Mouse (Mus musculus): ENCODE results near the gene Cdkal1. TPM values are rescaled to one million over a fixed set of nuclear protein-coding genes. Genes with fewer than 3 reads are reported as not detected.

Cdkal1 gene
- polyA plus RNA-seq, 1 experiment = 3.3 TPM

GRCm38 (mm10) chr13:29359341-29359740, 496.1 kb downstream of the Cdkal1 start:
- H3K4me1 ChIP-seq (replicated peaks; ENCODE audit: control insufficient read depth, insufficient read depth, low read length) = 0 out of 2 replicates have a peak, but pooled peaks cover 2% of the 10 kb centered on the region
- WGBS = 84% methylated on average over 1 of the region's 1 CpGs
- DNase-seq = no peak
- no peaks in the 10 kb centered on the region for H3K27me3 ChIP-seq (ENCODE audit: control insufficient read depth, insufficient read depth, low read length)
- TF ChIP-seq POLR2A (IDR thresholded peaks at IDR 0.05; ENCODE audit: control insufficient read depth, extremely low read depth, insufficient read depth, low read length, poor library complexity) = no peak
- no peak for TF ChIP-seq CTCF (IDR thresholded peaks at IDR 0.05; ENCODE audit: borderline replicate concordance, control insufficient read depth, extremely low read depth, insufficient read depth, low read length, poor library complexity)
- H3K36me3 ChIP-seq (ENCODE audit: control insufficient read depth, insufficient read depth, low read length) = no peaks in the 10 kb centered on the region
- no peak overlapping the region for H3K27ac ChIP-seq (ENCODE audit: control insufficient read depth, insufficient read depth, low read length)
- H3K4me3 ChIP-seq (ENCODE audit: control insufficient read depth, insufficient read depth, low read length) = no peak overlapping the region

- Histone ChIP-seq H3K27me3 (ENCODE audit: control insufficient read depth, insufficient read depth, low read length) (no peaks in the 10 kb centered on the region), H3K27ac (ENCODE audit: control insufficient read depth, insufficient read depth, low read length) (no peak overlapping the region), H3K4me3 (ENCODE audit: control insufficient read depth, insufficient read depth, low read length) (no peak overlapping the region), H3K4me1 (replicated peaks; ENCODE audit: control insufficient read depth, insufficient read depth, low read length) (0 out of 2 replicates have a peak, but pooled peaks cover 2% of the 10 kb centered on the region), H3K36me3 (ENCODE audit: control insufficient read depth, insufficient read depth, low read length) (no peaks in the 10 kb centered on the region)
- DNase-seq = no peak
- WGBS = 93% methylated on average over 5 of the region's 5 CpGs
- TF ChIP-seq CTCF (IDR thresholded peaks at IDR 0.05; ENCODE audit: borderline replicate concordance, control insufficient read depth, extremely low read depth, insufficient read depth, low read length, poor library complexity) = no peak
- TF ChIP-seq POLR2A (IDR thresholded peaks at IDR 0.05; ENCODE audit: control insufficient read depth, extremely low read depth, insufficient read depth, low read length, poor library complexity) = no peak
Observed at GRCm38 (mm10) chr13:29357483-29357882, 498.0 kb downstream of the Cdkal1 start.

- DNase-seq = no peak
Observed at GRCm38 (mm10) chr13:29356158-29356485, 499.4 kb downstream of the Cdkal1 start.

GRCm38 (mm10) chr13:29355484-29356157, 499.9 kb downstream of the Cdkal1 start:
- Histone ChIP-seq H3K27me3 (ENCODE audit: control insufficient read depth, insufficient read depth, low read length) (no peaks in the 10 kb centered on the region), H3K36me3 (ENCODE audit: control insufficient read depth, insufficient read depth, low read length) (no peaks in the 10 kb centered on the region), H3K4me1 (replicated peaks; ENCODE audit: control insufficient read depth, insufficient read depth, low read length) (0 out of 2 replicates have a peak, but pooled peaks cover 2% of the 10 kb centered on the region), H3K27ac (ENCODE audit: control insufficient read depth, insufficient read depth, low read length) (no peak overlapping the region), H3K4me3 (ENCODE audit: control insufficient read depth, insufficient read depth, low read length) (no peak overlapping the region)
- TF ChIP-seq CTCF (IDR thresholded peaks at IDR 0.05; ENCODE audit: borderline replicate concordance, control insufficient read depth, extremely low read depth, insufficient read depth, low read length, poor library complexity) (no peak), POLR2A (IDR thresholded peaks at IDR 0.05; ENCODE audit: control insufficient read depth, extremely low read depth, insufficient read depth, low read length, poor library complexity) (no peak)
- 80% methylated on average over 3 of the region's 3 CpGs for WGBS
- DNase-seq = no peak

More at GRCm38 (mm10) chr13:29356158-29356485, 499.4 kb downstream of the Cdkal1 start:
- Histone ChIP-seq H3K27me3 (ENCODE audit: control insufficient read depth, insufficient read depth, low read length) (no peaks in the 10 kb centered on the region), H3K4me3 (ENCODE audit: control insufficient read depth, insufficient read depth, low read length) (no peak overlapping the region), H3K27ac (ENCODE audit: control insufficient read depth, insufficient read depth, low read length) (no peak overlapping the region), H3K4me1 (replicated peaks; ENCODE audit: control insufficient read depth, insufficient read depth, low read length) (0 out of 2 replicates have a peak, but pooled peaks cover 2% of the 10 kb centered on the region), H3K36me3 (ENCODE audit: control insufficient read depth, insufficient read depth, low read length) (no peaks in the 10 kb centered on the region)
- TF ChIP-seq POLR2A (IDR thresholded peaks at IDR 0.05; ENCODE audit: control insufficient read depth, extremely low read depth, insufficient read depth, low read length, poor library complexity) (no peak), CTCF (IDR thresholded peaks at IDR 0.05; ENCODE audit: borderline replicate concordance, control insufficient read depth, extremely low read depth, insufficient read depth, low read length, poor library complexity) (no peak)
- 90% methylated on average over 10 of the region's 10 CpGs for whole genome bisulfite sequencing

- no peak for TF ChIP-seq CTCF (IDR thresholded peaks at IDR 0.05; ENCODE audit: borderline replicate concordance, control insufficient read depth, extremely low read depth, insufficient read depth, low read length, poor library complexity)
- no peak for TF ChIP-seq POLR2A (IDR thresholded peaks at IDR 0.05; ENCODE audit: control insufficient read depth, extremely low read depth, insufficient read depth, low read length, poor library complexity)
- H3K36me3 ChIP-seq (ENCODE audit: control insufficient read depth, insufficient read depth, low read length) = no peaks in the 10 kb centered on the region
- DNase-seq = no peak
- H3K4me1 ChIP-seq (replicated peaks; ENCODE audit: control insufficient read depth, insufficient read depth, low read length) = 0 out of 2 replicates have a peak, but pooled peaks cover 2% of the 10 kb centered on the region
- no peaks in the 10 kb centered on the region for H3K27me3 ChIP-seq (ENCODE audit: control insufficient read depth, insufficient read depth, low read length)
- H3K27ac ChIP-seq (ENCODE audit: control insufficient read depth, insufficient read depth, low read length) = no peak overlapping the region
- WGBS = 77% methylated on average over 4 of the region's 4 CpGs
- H3K4me3 ChIP-seq (ENCODE audit: control insufficient read depth, insufficient read depth, low read length) = no peak overlapping the region
Observed at GRCm38 (mm10) chr13:29354943-29355342, 500.5 kb downstream of the Cdkal1 start.

GRCm38 (mm10) chr13:29353888-29354415, 501.5 kb downstream of the Cdkal1 start:
- no peak overlapping the region for H3K27ac ChIP-seq (ENCODE audit: control insufficient read depth, insufficient read depth, low read length)
- TF ChIP-seq POLR2A (IDR thresholded peaks at IDR 0.05; ENCODE audit: control insufficient read depth, extremely low read depth, insufficient read depth, low read length, poor library complexity) (no peak), CTCF (IDR thresholded peaks at IDR 0.05; ENCODE audit: borderline replicate concordance, control insufficient read depth, extremely low read depth, insufficient read depth, low read length, poor library complexity) (no peak)
- 0 out of 2 replicates have a peak, but pooled peaks cover 2% of the 10 kb centered on the region for H3K4me1 ChIP-seq (replicated peaks; ENCODE audit: control insufficient read depth, insufficient read depth, low read length)
- 91% methylated on average over 5 of the region's 5 CpGs for WGBS
- no peaks in the 10 kb centered on the region for H3K36me3 ChIP-seq (ENCODE audit: control insufficient read depth, insufficient read depth, low read length)
- no peak overlapping the region for H3K4me3 ChIP-seq (ENCODE audit: control insufficient read depth, insufficient read depth, low read length)
- no peak for DNase-seq
- H3K27me3 ChIP-seq (ENCODE audit: control insufficient read depth, insufficient read depth, low read length) = no peaks in the 10 kb centered on the region

Measured in thymus, adult 2 months (tissue).